In the genomic region with DNA sequence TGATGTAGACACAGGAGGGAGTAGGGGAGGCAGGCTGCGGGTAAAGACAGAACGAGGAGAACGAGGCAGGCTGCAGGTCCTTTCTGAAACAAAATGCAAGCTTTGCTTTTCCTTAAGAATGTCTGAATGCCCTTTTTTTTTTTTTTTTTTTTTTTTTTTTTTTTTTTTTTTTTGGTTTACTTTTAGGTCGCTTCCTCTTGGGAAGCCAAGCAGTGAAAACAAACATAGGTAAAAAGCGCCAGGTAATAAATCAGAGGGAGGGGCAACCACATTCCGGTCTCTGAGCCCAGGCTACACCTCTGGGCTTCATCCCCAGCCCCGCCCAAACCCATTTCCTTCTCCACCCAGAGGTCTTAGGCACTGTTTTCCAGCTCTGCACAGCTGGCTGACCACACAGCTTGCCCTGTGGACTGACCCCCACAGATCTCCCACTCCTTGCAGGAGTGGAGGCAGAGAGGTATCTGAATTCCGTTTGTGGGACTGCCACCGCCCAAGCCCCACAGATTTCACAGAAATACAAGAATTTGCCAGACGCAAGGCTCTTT, we compare ENCODE assay signal across 11 mouse cellular contexts. TPM values are rescaled to one million over a fixed set of nuclear protein-coding genes. Genes with fewer than 3 reads are reported as not detected.
DNase-seq lines count a peak whose midpoint lies in the region; ATAC-seq and TF ChIP-seq lines count a peak whose summit lies in the region.
"Had no signal": no experiment of that assay in that cellular context is flagged by ENCODE, and none has a peak within 500 bp of the region (broad histone marks: within the 10 kb centered on the region; RNA-seq: fewer than 3 reads in every experiment).

No protein-coding gene starts in this region.

- intact Hi-C loops in heart, postnatal 25 days (cut with DNase I) = no loop called here

- DNase-seq in heart, embryonic 10.5 days (ENCODE audit: low spot score) = no peak
- DNase-seq in heart, postnatal 25 days (ENCODE audit: low spot score) = no peak
- peak; percentile 19 to 20 for DNase-seq in kidney, adult 8-10 months
- DNase-seq in cerebellum, adult 11-12 months = no peak
- no peak for DNase-seq in urinary bladder, postnatal 10 days (ENCODE audit: low spot score)
- DNase-seq: forebrain, postnatal 0 days had no signal

- peak overlapping the region; percentile 85; the same call in 1 of the 2 replicates for H3K27ac ChIP-seq in heart, embryonic 10.5 days
- no peak overlapping the region for H3K27ac ChIP-seq in bone marrow macrophage, adult 2 months (ENCODE audit: insufficient read depth, low read depth, low read length)
- no peak overlapping the region for H3K27ac ChIP-seq in liver, embryonic 15.5 days (replicated peaks)

- TF ChIP-seq POLR2A in bone marrow macrophage, adult 2 months (IDR thresholded peaks at IDR 0.05; ENCODE audit: borderline replicate concordance, low read depth, low read length) = no peak

- H3K4me3 ChIP-seq in heart, embryonic 10.5 days = peak overlapping the region; percentile 71
- H3K4me3 ChIP-seq in bone marrow macrophage, adult 2 months (ENCODE audit: insufficient read depth, low read length) = peak overlapping the region; percentile 62; the same call in 1 of the 2 replicates
- no peak overlapping the region for H3K4me3 ChIP-seq in liver, embryonic 15.5 days (replicated peaks)

- H3K9ac ChIP-seq in liver, embryonic 15.5 days = no peak overlapping the region
- H3K9ac ChIP-seq: forebrain, postnatal 0 days had no signal

- no peaks in the 10 kb centered on the region for H3K9me3 ChIP-seq in heart, embryonic 10.5 days
- H3K9me3 ChIP-seq in liver, embryonic 15.5 days (replicated peaks) = no peaks in the 10 kb centered on the region

- TF ChIP-seq CTCF in bone marrow macrophage, adult 2 months (IDR thresholded peaks at IDR 0.05; ENCODE audit: low read depth, low read length) = no peak

- WGBS in heart, embryonic 10.5 days = 33% methylated on average over 10 of the region's 10 CpGs
- WGBS in liver, embryonic 15.5 days (ENCODE audit: insufficient replicate concordance) = 20% methylated on average over 10 of the region's 10 CpGs

- peaks cover 24% of the 10 kb centered on the region for H3K27me3 ChIP-seq in heart, embryonic 10.5 days (ENCODE audit: insufficient read depth, poor library complexity, severe bottlenecking)
- peaks cover 40% of the 10 kb centered on the region for H3K27me3 ChIP-seq in liver, embryonic 15.5 days

- no peak for ATAC-seq in liver, embryonic 15.5 days (ENCODE audit: insufficient read depth)
- no peak for ATAC-seq in erythroid progenitor cell, adult 5-6 weeks (replicated peaks; ENCODE audit: low FRiP score, poor library complexity, severe bottlenecking)

- H3K4me2 ChIP-seq in liver, embryonic 15.5 days = peak overlapping the region; percentile 44

- H3K4me1 ChIP-seq in heart, embryonic 10.5 days = peaks cover 18% of the 10 kb centered on the region
- peaks cover 6% of the 10 kb centered on the region; the same call in 1 of the 2 replicates for H3K4me1 ChIP-seq in bone marrow macrophage, adult 2 months (ENCODE audit: control insufficient read depth, insufficient read depth, low read length)
- no peaks in the 10 kb centered on the region; the same call in 1 of the 2 replicates for H3K4me1 ChIP-seq in liver, embryonic 15.5 days (replicated peaks)

- H3K36me3 ChIP-seq in heart, embryonic 10.5 days = no peaks in the 10 kb centered on the region
- peaks cover 5% of the 10 kb centered on the region; the same call in 1 of the 2 replicates for H3K36me3 ChIP-seq in liver, embryonic 15.5 days (replicated peaks)

RNA-seq across cellular contexts. Expression of a gene that starts 15.8 kb away (rescaled TPM):
- 0.14 and 0.25 TPM in 2 replicates for polyA plus RNA-seq in heart, embryonic 10.5 days (2016; fragmentation: Nextera tagmentation; extraction: Ambion mirVana)
- not detected for total RNA-seq in heart, postnatal 25 days (2021)
- 0.87 TPM in 1 of 2 replicates, not detected in the other for polyA plus RNA-seq in bone marrow macrophage, adult 2 months (2012; ENCODE audit: insufficient read depth, insufficient read length, missing spikeins)
- polyA plus RNA-seq in liver, embryonic 15.5 days (2015; fragmentation: Nextera tagmentation; extraction: Ambion mirVana) = 0.22 and 0.28 TPM in 2 replicates
- not detected in 2 replicates for total RNA-seq in erythroid progenitor cell, adult 5-6 weeks (2015; ENCODE audit: low replicate concordance)
- total RNA-seq in erythroid progenitor cell, adult 5-6 weeks (2017; ENCODE audit: low replicate concordance) = 3.9 TPM in 1 of 2 replicates, not detected in the other
- total RNA-seq: layer of hippocampus, adult 8-10 months had no signal
- polyA plus RNA-seq: brain, embryonic 14.5 days had no signal

RNA-seq across cellular contexts. Expression of a gene that starts 34.1 kb away (rescaled TPM):
- 10.0 and 14.0 TPM in 2 replicates for polyA plus RNA-seq in heart, embryonic 10.5 days (2016; fragmentation: Nextera tagmentation; extraction: Ambion mirVana)
- 1 to 10 TPM; 3.2 to 4.2 TPM for total RNA-seq in heart, postnatal 25 days (2021)
- polyA plus RNA-seq in bone marrow macrophage, adult 2 months (2012; ENCODE audit: insufficient read depth, insufficient read length, missing spikeins) = 2.3 and 2.6 TPM in 2 replicates
- 4.7 and 6.8 TPM in 2 replicates for polyA plus RNA-seq in liver, embryonic 15.5 days (2015; fragmentation: Nextera tagmentation; extraction: Ambion mirVana)
- 2.9 and 6.3 TPM in 2 replicates for total RNA-seq in erythroid progenitor cell, adult 5-6 weeks (2015; ENCODE audit: low replicate concordance)
- total RNA-seq in erythroid progenitor cell, adult 5-6 weeks (2017; ENCODE audit: low replicate concordance) = 1.4 and 3.6 TPM in 2 replicates

Comparison
In these comparisons a context has a peak if more than half of its experiments do, and no peak if none do; other contexts are left out.
1. DNase-seq: peak in kidney, adult 8-10 months (2 of 2); none in heart, embryonic 10.5 days (single experiment), heart, postnatal 25 days (single experiment), cerebellum, adult 11-12 months (single experiment) and urinary bladder, postnatal 10 days (single experiment).